Mouse (Mus musculus) gastrocnemius, postnatal 36 days (tissue): Measurements from ENCODE around the gene Vgll4. TPM values are rescaled to one million over a fixed set of nuclear protein-coding genes. Genes with fewer than 3 reads are reported as not detected.

Source experiments
- DNase-seq, 2 experiments: peaks; one replicate each; pipeline ENCODE4 v3.0.0; 2022
- intact Hi-C: fragments of 180-260 bp; cut with DNase I; formaldehyde crosslinking; loops from one replicate; pipeline ENCODE4 v1.15.1; 2025
- total RNA-seq, 2 experiments: library from RNA; stranded (reverse); gene quantifications; 2 replicates each; pipeline ENCODE4 v1.2.3; 2021

Vgll4 gene
- total RNA-seq, 2 experiments from 2014 or later, result 13.4 to 14.5 TPM

GRCm38 (mm10) chr6:114882675-114883074, 87.1 kb downstream of the Vgll4 start:
- intact Hi-C loops, result no loop called here

GRCm38 (mm10) chr6:114882212-114882611, 87.6 kb downstream of the Vgll4 start:
- intact Hi-C loops, result no loop called here

More at GRCm38 (mm10) chr6:114882675-114883074, 87.1 kb downstream of the Vgll4 start:
- DNase-seq, result no peak

GRCm38 (mm10) chr6:114880798-114881197, 89.0 kb downstream of the Vgll4 start:
- intact Hi-C loops, result no loop called here
- DNase-seq, result no peak

More at GRCm38 (mm10) chr6:114882212-114882611, 87.6 kb downstream of the Vgll4 start:
- DNase-seq, result no peak

GRCm38 (mm10) chr6:114878841-114879520, 90.8 kb downstream of the Vgll4 start:
- intact Hi-C loops, result no loop called here
- no peak for DNase-seq

GRCm38 (mm10) chr6:114876546-114876945, 93.2 kb downstream of the Vgll4 start:
- DNase-seq, result no peak
- intact Hi-C loops, result no loop called here

- DNase-seq, result no peak
- intact Hi-C loops, result no loop called here
Measured at GRCm38 (mm10) chr6:114876033-114876432, 93.8 kb downstream of the Vgll4 start.

- intact Hi-C loops, result no loop called here
- DNase-seq, result peak; percentile 89 to 92
Measured at GRCm38 (mm10) chr6:114875018-114875558, 94.7 kb downstream of the Vgll4 start.

GRCm38 (mm10) chr6:114874138-114874928, 95.5 kb downstream of the Vgll4 start:
- intact Hi-C loops, result loop anchor here (5.0 kb wide), 2 partner anchors 48 to 57 kb away; no protein-coding TSS in a partner anchor
- no peak for DNase-seq

GRCm38 (mm10) chr6:114873808-114874137, 96.0 kb downstream of the Vgll4 start:
- DNase-seq, result no peak
- intact Hi-C loops, result loop anchor here (5.0 kb wide), 2 partner anchors 49 to 56 kb away; no protein-coding TSS in a partner anchor

GRCm38 (mm10) chr6:114871010-114871660, 98.7 kb downstream of the Vgll4 start:
- intact Hi-C loops, result loop anchor here (5.0 kb wide), 2 partner anchors 51 to 54 kb away; no protein-coding TSS in a partner anchor
- no peak for DNase-seq

DNA sequence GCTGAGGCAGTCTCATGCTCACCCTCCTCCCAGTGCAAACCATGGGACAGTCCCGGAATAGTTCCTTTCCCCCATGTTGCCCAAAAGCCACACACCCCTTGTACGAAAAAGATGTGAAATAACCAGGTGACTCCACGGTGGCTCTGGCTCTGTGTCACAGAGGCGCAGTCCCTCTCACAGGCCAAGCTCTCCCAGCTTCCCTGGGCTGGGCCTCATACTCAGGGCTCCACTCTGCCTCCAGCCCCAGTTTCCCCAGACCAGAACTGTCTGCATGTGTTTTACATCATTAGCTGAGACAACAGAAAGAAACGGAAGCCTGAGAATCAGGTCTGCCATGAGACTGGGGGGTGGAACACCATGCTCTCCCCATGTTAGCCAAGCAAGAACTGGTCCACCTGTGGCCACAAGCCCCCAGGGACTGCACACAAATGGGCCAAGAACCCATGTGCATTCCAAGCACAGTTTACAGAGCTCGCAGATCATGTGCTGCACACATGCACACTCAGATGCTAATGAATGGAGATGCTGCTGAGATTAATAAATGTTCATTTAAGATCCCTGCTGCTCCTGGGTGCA, 100.2 kb downstream of the Vgll4 start:
- no peak for DNase-seq
- intact Hi-C loops, result loop anchor here (5.0 kb wide), 2 partner anchors 52 to 53 kb away; no protein-coding TSS in a partner anchor

DNA sequence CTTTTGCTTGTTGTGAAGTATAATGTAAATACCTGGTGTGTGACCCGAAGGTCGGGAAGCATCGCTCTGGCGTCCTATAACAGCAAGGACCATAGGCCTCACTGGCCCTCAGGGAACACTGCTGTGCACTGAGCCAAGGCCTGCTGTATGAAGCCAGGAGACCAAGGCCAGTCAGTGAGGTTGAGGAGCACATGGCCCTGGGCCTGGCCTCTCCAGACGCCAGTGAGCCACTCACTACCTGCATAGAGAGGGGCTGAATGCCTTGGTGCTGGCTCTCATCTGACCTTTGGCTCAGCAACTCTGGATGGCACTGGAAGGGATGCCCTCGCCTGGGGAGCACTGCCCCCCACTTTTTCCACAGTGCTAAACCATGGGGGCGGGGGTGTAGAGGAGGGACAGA, 101.1 kb downstream of the Vgll4 start:
- intact Hi-C loops, result no loop called here
- no peak for DNase-seq

- no peak for DNase-seq
- intact Hi-C loops, result no loop called here
Measured at GRCm38 (mm10) chr6:114866619-114867018, 103.2 kb downstream of the Vgll4 start.

- intact Hi-C loops, result no loop called here
- DNase-seq, result no peak
Measured at GRCm38 (mm10) chr6:114866078-114866477, 103.7 kb downstream of the Vgll4 start.

GRCm38 (mm10) chr6:114864421-114864820, 105.4 kb downstream of the Vgll4 start:
- intact Hi-C loops, result no loop called here
- DNase-seq, result no peak

- DNase-seq, result no peak
- intact Hi-C loops, result no loop called here
Measured at GRCm38 (mm10) chr6:114863501-114863900, 106.3 kb downstream of the Vgll4 start.

GRCm38 (mm10) chr6:114862046-114862445, 107.7 kb downstream of the Vgll4 start:
- intact Hi-C loops, result no loop called here
- DNase-seq, result no peak

GRCm38 (mm10) chr6:114861591-114861990, 108.2 kb downstream of the Vgll4 start:
- intact Hi-C loops, result no loop called here
- no peak for DNase-seq

DNA sequence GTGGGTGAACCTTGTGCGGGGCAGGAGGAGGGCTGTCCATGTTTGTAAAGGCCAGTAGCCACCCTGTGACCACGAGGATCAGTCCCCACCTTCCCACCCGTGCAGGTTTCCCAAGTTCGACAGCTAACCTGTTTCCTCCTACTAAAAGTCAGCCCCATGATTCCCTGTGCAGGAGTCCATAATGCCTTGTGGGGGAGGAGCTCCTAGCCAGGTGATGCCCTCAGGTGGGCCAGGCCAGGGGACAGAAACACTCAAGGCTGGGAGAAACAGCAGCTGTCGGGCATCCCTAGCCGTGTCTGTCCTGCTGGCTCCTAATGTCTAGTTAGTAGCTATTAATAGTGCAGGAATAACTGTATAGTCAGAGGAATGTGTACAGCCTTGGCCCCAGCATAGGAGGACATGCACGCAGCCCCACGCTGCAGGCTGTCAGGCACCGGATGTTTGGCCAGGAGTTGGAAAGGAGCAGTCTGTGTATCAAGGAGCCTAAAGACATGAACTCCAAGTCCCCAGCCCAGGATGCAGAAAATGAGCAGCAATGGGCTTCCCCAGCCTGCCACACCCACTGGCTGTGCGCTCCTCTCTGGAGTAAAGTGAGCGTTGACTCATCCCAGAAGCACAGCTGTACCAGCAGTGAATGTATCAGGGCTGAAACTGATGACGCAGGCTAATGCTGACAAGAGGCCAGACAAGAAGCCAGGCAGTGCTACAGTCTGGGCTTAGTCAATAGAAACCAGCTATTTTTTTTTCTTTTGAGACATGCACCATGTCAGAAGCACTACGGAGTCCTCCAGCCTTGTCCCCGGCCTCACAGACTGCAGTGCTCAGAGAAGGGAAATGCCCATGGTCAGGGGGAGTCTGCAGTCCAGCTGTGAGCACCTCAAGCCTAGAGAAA, 108.9 kb downstream of the Vgll4 start:
- intact Hi-C loops, result no loop called here
- peak in 1 of 2 experiments; percentile 58 for DNase-seq

DNA sequence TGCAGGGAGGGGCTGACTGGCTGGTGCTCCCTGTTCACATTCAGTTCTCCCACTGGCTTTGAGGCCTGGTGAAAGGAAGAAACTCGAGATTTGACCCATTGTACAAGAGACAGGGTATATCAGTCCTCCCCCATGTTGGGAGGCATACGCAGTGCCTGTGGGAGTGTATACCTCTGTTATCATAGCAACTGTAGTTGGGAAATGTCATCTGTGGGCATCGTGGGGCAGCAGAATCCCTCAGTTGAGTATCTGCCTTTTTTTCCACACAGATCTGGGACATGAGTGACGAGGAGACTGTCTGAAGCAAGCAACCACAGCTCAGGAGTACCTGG, 111.1 kb downstream of the Vgll4 start:
- intact Hi-C loops, result no loop called here
- DNase-seq, result no peak
